Mouse (Mus musculus) urinary bladder, adult 18-20 months (tissue): ENCODE measurements around the gene Rps6kb1.
"Not testable (repeated sequence)": the region's sequence is repeated elsewhere in the genome, so short reads cannot be mapped to it uniquely, and the experiment has no call there.

Experiments used
- DNase-seq, 2 experiments: peaks; one replicate each; pipeline ENCODE4 v3.0.0; 2022; ENCODE audit warnings: low spot score in 2 of 2, mixed read lengths in 2 of 2

Gene Rps6kb1

GRCm38 (mm10) chr11:86540476-86540845 lies 4.1 kb downstream of the Rps6kb1 start:
- no peak for DNase-seq

GRCm38 (mm10) chr11:86539716-86540475 lies 4.7 kb downstream of the Rps6kb1 start:
- no peak for DNase-seq

GRCm38 (mm10) chr11:86538786-86539185 lies 5.8 kb downstream of the Rps6kb1 start:
- DNase-seq = no peak

- no peak for DNase-seq
Observed at GRCm38 (mm10) chr11:86534201-86534910, 10.2 kb downstream of the Rps6kb1 start.

GRCm38 (mm10) chr11:86533302-86533701 lies 11.3 kb downstream of the Rps6kb1 start:
- DNase-seq = not testable (repeated sequence)

GRCm38 (mm10) chr11:86532834-86533233 lies 11.8 kb downstream of the Rps6kb1 start:
- DNase-seq = no peak

- no peak for DNase-seq
Observed at GRCm38 (mm10) chr11:86527528-86527927, 17.1 kb downstream of the Rps6kb1 start.

GRCm38 (mm10) chr11:86519751-86520150 lies 24.9 kb downstream of the Rps6kb1 start:
- no peak for DNase-seq

GRCm38 (mm10) chr11:86517229-86517628 lies 27.4 kb downstream of the Rps6kb1 start:
- no peak for DNase-seq

- DNase-seq = no peak
Observed at GRCm38 (mm10) chr11:86516620-86517019, 28.0 kb downstream of the Rps6kb1 start.

GRCm38 (mm10) chr11:86507991-86508390 lies 36.6 kb downstream of the Rps6kb1 start:
- DNase-seq = no peak

- no peak for DNase-seq
Observed at GRCm38 (mm10) chr11:86507334-86507733, 37.3 kb downstream of the Rps6kb1 start.

GRCm38 (mm10) chr11:86503121-86503520 lies 41.5 kb downstream of the Rps6kb1 start:
- DNase-seq = no peak

GRCm38 (mm10) chr11:86500795-86501194 lies 43.8 kb downstream of the Rps6kb1 start:
- DNase-seq = no peak

GRCm38 (mm10) chr11:86497908-86498307 lies 46.7 kb downstream of the Rps6kb1 start:
- no peak for DNase-seq

GRCm38 (mm10) chr11:86497356-86497755 lies 47.2 kb downstream of the Rps6kb1 start:
- DNase-seq = no peak

- no peak for DNase-seq
Observed at GRCm38 (mm10) chr11:86490782-86491181, 53.8 kb downstream of the Rps6kb1 start.

GRCm38 (mm10) chr11:86484910-86485510 lies 59.6 kb downstream of the Rps6kb1 start:
- DNase-seq = peak in 1 of 2 experiments; percentile 19

GRCm38 (mm10) chr11:86484101-86484868 lies 60.3 kb downstream of the Rps6kb1 start, which contains the start of gene Rnft1:
Rnft1 (plus strand) TSS chr11:86484657.
- peak; percentile 98 to 99 for DNase-seq

GRCm38 (mm10) chr11:86473576-86473975 lies 71.0 kb downstream of the Rps6kb1 start:
- no peak for DNase-seq

GRCm38 (mm10) chr11:86472771-86473171 lies 71.8 kb downstream of the Rps6kb1 start:
- no peak for DNase-seq

- DNase-seq = no peak
Observed at GRCm38 (mm10) chr11:86471785-86472184, 72.8 kb downstream of the Rps6kb1 start.
